15 mouse cellular contexts compared by ENCODE assay signal in genomic region chr12:111875499-111875898, GRCm38 (mm10).
"Had no signal": no experiment of that assay in that cellular context is flagged by ENCODE, and none has a peak within 500 bp of the region (broad histone marks: within the 10 kb centered on the region; RNA-seq: fewer than 3 reads in every experiment).

No protein-coding gene starts in this region.

- H3K4me1 ChIP-seq: neural tube, embryonic 13.5 days; neural tube, embryonic 15.5 days; stomach, embryonic 15.5 days had no signal

- H3K27me3 ChIP-seq: neural tube, embryonic 13.5 days; neural tube, embryonic 15.5 days; stomach, embryonic 15.5 days had no signal

- H3K27ac ChIP-seq: neural tube, embryonic 13.5 days; neural tube, embryonic 15.5 days; stomach, embryonic 15.5 days; stomach, postnatal 0 days had no signal

- DNase-seq: right cerebral cortex, adult 18-20 months; right cerebral cortex, postnatal 14 days; right cerebral cortex, postnatal 25 days; right cerebral cortex, postnatal 4 days; spleen, adult 18-20 months; thymus, adult 18-20 months; thymus, adult 2 months; thymus, postnatal 14 days; thymus, postnatal 25 days; thymus, postnatal 36 days; thymus, postnatal 4 days had no signal

- H3K9me3 ChIP-seq: neural tube, embryonic 13.5 days; neural tube, embryonic 15.5 days; stomach, embryonic 15.5 days had no signal

- H3K4me2 ChIP-seq: neural tube, embryonic 13.5 days; neural tube, embryonic 15.5 days; stomach, embryonic 15.5 days had no signal

- H3K4me3 ChIP-seq: neural tube, embryonic 13.5 days; neural tube, embryonic 15.5 days; stomach, embryonic 15.5 days had no signal

- H3K9ac ChIP-seq: neural tube, embryonic 13.5 days; neural tube, embryonic 15.5 days; stomach, embryonic 15.5 days had no signal
